Mouse (Mus musculus): Measurements from ENCODE around the gene Serpinb11. TPM values are rescaled to one million over a fixed set of nuclear protein-coding genes. Genes with fewer than 3 reads are reported as not detected.

The Serpinb11 gene
- polyA plus RNA-seq, 1 experiment from 2014 or later: 0.31 TPM

GRCm38 (mm10) chr1:107389753-107390152, 28.8 kb downstream of the Serpinb11 start:
- no peak overlapping the region for H3K4me3 ChIP-seq (replicated peaks)
- ATAC-seq (replicated peaks; ENCODE audit: low FRiP score): no peak
- H3K27me3 ChIP-seq: no peaks in the 10 kb centered on the region
- no peaks in the 10 kb centered on the region for H3K9me3 ChIP-seq (replicated peaks)
- no peak overlapping the region for H3K27ac ChIP-seq
- WGBS: 80% methylated on average over 2 of the region's 2 CpGs
- no peaks in the 10 kb centered on the region for H3K36me3 ChIP-seq
- no peaks in the 10 kb centered on the region for H3K4me1 ChIP-seq
- no peak overlapping the region for H3K9ac ChIP-seq
- no peak overlapping the region for H3K4me2 ChIP-seq

DNA sequence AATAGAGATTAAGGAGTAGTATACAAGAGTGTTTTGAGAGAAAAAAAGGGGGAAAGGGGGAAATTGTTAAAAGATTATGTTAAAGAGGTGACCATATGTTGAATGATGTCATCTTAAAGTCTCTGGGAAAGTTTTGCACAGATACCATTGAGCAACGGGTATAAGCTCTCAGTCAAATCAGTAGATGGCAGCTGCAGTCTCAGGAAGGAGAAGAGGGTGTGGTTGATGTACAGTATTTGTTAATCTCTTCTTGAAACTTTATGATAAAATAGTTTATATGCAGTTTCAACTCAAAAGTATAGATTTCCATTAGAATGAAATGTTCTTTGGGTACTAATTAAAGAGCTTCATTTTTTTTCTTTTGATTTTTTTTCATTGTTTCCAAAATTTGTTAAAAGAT, 36.5 kb downstream of the Serpinb11 start:
- Histone ChIP-seq H3K27me3 (no peaks in the 10 kb centered on the region), H3K4me2 (no peak overlapping the region), H3K27ac (no peak overlapping the region), H3K9ac (no peak overlapping the region), H3K9me3 (replicated peaks) (no peaks in the 10 kb centered on the region), H3K36me3 (no peaks in the 10 kb centered on the region), H3K4me1 (no peaks in the 10 kb centered on the region), H3K4me3 (replicated peaks) (no peak overlapping the region)
- ATAC-seq (replicated peaks; ENCODE audit: low FRiP score): no peak
- 70% methylated on average over 1 of the region's 1 CpGs for WGBS

GRCm38 (mm10) chr1:107399355-107399754, 38.4 kb downstream of the Serpinb11 start, which contains the start of gene Serpinb7:
Gene Serpinb7, plus strand, starts transcription at chr1:107399655.
- 78% methylated on average over 3 of the region's 3 CpGs for WGBS
- H3K9me3 ChIP-seq (replicated peaks): no peaks in the 10 kb centered on the region
- H3K9ac ChIP-seq: no peak within 1 kb of the TSS
- H3K4me1 ChIP-seq: no peaks in the 10 kb centered on the region
- H3K36me3 ChIP-seq: no peaks in the 10 kb centered on the region
- no peak within 1 kb of the TSS for H3K4me2 ChIP-seq
- no peaks in the 10 kb centered on the region for H3K27me3 ChIP-seq
- no peak within 1 kb of the TSS for H3K27ac ChIP-seq
- ATAC-seq (replicated peaks; ENCODE audit: low FRiP score): no peak
- no peak within 1 kb of the TSS for H3K4me3 ChIP-seq (replicated peaks)

GRCm38 (mm10) chr1:107402082-107402481, 41.1 kb downstream of the Serpinb11 start:
- no peaks in the 10 kb centered on the region for H3K9me3 ChIP-seq (replicated peaks)
- ATAC-seq (replicated peaks; ENCODE audit: low FRiP score): no peak
- no peak overlapping the region for H3K4me3 ChIP-seq (replicated peaks)
- H3K27ac ChIP-seq: no peak overlapping the region
- no peak overlapping the region for H3K9ac ChIP-seq
- no peaks in the 10 kb centered on the region for H3K4me1 ChIP-seq
- H3K27me3 ChIP-seq: no peaks in the 10 kb centered on the region
- no peak overlapping the region for H3K4me2 ChIP-seq
- WGBS: 87% methylated on average over 4 of the region's 4 CpGs
- H3K36me3 ChIP-seq: no peaks in the 10 kb centered on the region

DNA sequence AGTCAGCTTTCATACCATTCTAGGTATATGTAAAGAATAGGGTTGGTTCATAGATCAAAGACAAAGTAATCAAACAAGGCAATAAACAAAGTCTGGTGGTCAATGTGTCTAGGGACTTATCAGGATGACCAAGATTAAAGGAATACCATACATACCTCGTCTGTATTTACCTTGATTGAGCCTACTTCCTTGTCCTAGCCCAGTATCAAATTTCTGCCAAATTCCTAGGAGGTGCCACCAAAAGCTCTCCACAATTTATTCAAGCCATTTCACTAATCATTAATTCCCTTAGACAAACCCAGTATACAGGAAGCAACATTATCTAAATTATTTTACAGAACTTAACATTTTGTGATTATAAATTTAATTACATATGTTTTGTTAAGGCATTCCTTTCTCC, 53.7 kb downstream of the Serpinb11 start:
- Histone ChIP-seq H3K4me1 (no peaks in the 10 kb centered on the region), H3K36me3 (no peaks in the 10 kb centered on the region), H3K27ac (no peak overlapping the region), H3K9ac (no peak overlapping the region), H3K4me3 (replicated peaks) (no peak overlapping the region), H3K27me3 (no peaks in the 10 kb centered on the region), H3K9me3 (replicated peaks) (no peaks in the 10 kb centered on the region), H3K4me2 (no peak overlapping the region)
- ATAC-seq (replicated peaks; ENCODE audit: low FRiP score): 0 out of 2 replicates have a peak, but pooled peaks have one; percentile 60
- 28% methylated on average over 1 of the region's 1 CpGs for WGBS

DNA sequence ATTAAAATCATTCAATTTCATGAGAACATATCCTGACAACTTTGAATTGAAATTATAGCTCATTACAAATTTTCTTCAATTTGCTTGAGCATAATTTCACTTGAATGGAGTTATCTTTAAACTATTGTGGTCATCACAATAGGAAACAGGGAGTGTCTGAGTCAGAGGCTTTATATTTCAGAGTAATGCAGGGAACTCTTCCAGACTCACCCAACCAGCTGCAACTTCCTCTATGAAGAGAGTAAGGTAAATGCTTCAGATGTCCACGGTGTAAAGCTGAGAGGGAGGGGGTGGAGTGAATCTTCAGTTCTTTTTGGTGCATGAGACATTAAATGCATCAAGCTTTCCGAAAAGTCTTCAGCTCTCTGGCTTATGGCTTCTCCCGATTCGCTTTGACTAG, 61.5 kb downstream of the Serpinb11 start:
- H3K9ac ChIP-seq: no peak overlapping the region
- no peaks in the 10 kb centered on the region for H3K9me3 ChIP-seq (replicated peaks)
- no peaks in the 10 kb centered on the region for H3K4me1 ChIP-seq
- no peaks in the 10 kb centered on the region for H3K36me3 ChIP-seq
- no peak for ATAC-seq (replicated peaks; ENCODE audit: low FRiP score)
- no peak overlapping the region for H3K4me2 ChIP-seq
- WGBS: 72% methylated on average over 4 of the region's 4 CpGs
- H3K27me3 ChIP-seq: no peaks in the 10 kb centered on the region
- H3K27ac ChIP-seq: no peak overlapping the region
- H3K4me3 ChIP-seq (replicated peaks): no peak overlapping the region

Other genes starting within 250 kb of the Serpinb11 start
- gene Serpinb3b, start 82.8 kb upstream of the Serpinb11 start, polyA plus RNA-seq (2015; fragmentation: Nextera tagmentation; extraction: Ambion mirVana): not detected in 2 replicates
- 0.09 TPM in 1 of 2 replicates, not detected in the other for gene Serpinb3c, start 82.8 kb upstream of the Serpinb11 start, polyA plus RNA-seq (2015; fragmentation: Nextera tagmentation; extraction: Ambion mirVana)
- gene Serpinb7, start 38.5 kb downstream of the Serpinb11 start, polyA plus RNA-seq (2015; fragmentation: Nextera tagmentation; extraction: Ambion mirVana): 0.39 TPM in 1 of 2 replicates, not detected in the other
- 0.32 and 0.53 TPM in 2 replicates for gene Serpinb2, start 150.2 kb downstream of the Serpinb11 start, polyA plus RNA-seq (2015; fragmentation: Nextera tagmentation; extraction: Ambion mirVana)
- 0.64 and 0.73 TPM in 2 replicates for gene Serpinb8, start 228.8 kb downstream of the Serpinb11 start, polyA plus RNA-seq (2015; fragmentation: Nextera tagmentation; extraction: Ambion mirVana)